Mouse (Mus musculus) forebrain, embryonic 11.5 days (tissue): ENCODE results near the gene Ppp4r3b. TPM values are rescaled to one million over a fixed set of nuclear protein-coding genes. Genes with fewer than 3 reads are reported as not detected.

Experiments
- ATAC-seq: fragments of 200-750 bp; cut with Nextera tagmentation; replicated peaks from 2 replicates; pipeline ENCODE4 v1.8.0; 2017; ENCODE audit warnings: moderate TSS enrichment; ENCODE audit not compliant: low FRiP score
- DNase-seq: peaks from one replicate; pipeline ENCODE4 v3.0.0-alpha.2; 2017; ENCODE audit warnings: low spot score
- H3K27ac ChIP-seq: fragments of 300-500 bp; sonication (generic); 2 replicates; pipeline ENCODE4 v1.5.1; 2014; ENCODE audit warnings: low read depth, low read length
- H3K27me3 ChIP-seq: fragments of 300-500 bp; sonication (generic); 2 replicates; pipeline ENCODE4 v1.6.1; 2014; ENCODE audit warnings: mild to moderate bottlenecking, low read length, mixed read lengths; ENCODE audit not compliant: control insufficient read depth, insufficient read depth
- H3K36me3 ChIP-seq: fragments of 300-500 bp; sonication (generic); 2 replicates; pipeline ENCODE4 v1.6.1; 2014; ENCODE audit warnings: mild to moderate bottlenecking, low read length, moderate library complexity, mixed read lengths; ENCODE audit not compliant: control insufficient read depth, insufficient read depth
- H3K4me1 ChIP-seq: fragments of 300-500 bp; sonication (generic); replicated peaks from 2 replicates; pipeline ENCODE4 v1.6.1; 2014; ENCODE audit warnings: low read length, mixed read lengths; ENCODE audit not compliant: control insufficient read depth, insufficient read depth
- H3K4me2 ChIP-seq: fragments of 300-500 bp; sonication (generic); 2 replicates; pipeline ENCODE4 v1.6.1; 2014; ENCODE audit warnings: low read depth, mild to moderate bottlenecking, low read length, moderate library complexity, mixed read lengths; ENCODE audit not compliant: severe bottlenecking
- H3K4me3 ChIP-seq: fragments of 300-500 bp; sonication (generic); 2 replicates; pipeline ENCODE4 v1.5.1; 2014; ENCODE audit warnings: low read depth, low read length
- H3K9ac ChIP-seq: fragments of 300-500 bp; sonication (generic); 2 replicates; pipeline ENCODE4 v1.6.1; 2014; ENCODE audit warnings: low read length
- H3K9me3 ChIP-seq: fragments of 300-500 bp; sonication (generic); 2 replicates; pipeline ENCODE4 v1.6.1; 2016; ENCODE audit warnings: low read length, mixed read lengths; ENCODE audit not compliant: control insufficient read depth
- WGBS: fragments of 180-500 bp; shearing (Covaris S2); extraction: QIAGEN DNeasy Blood & Tissue Kit; methylation state at CpG from one replicate; pipeline ENCODE4 v1.1.7; 2014; 5-methylcytosine and 5-hydroxymethylcytosine counted together
- polyA plus RNA-seq: library from polyadenylated mRNA; unstranded; fragments of >200 nt; fragmentation: Nextera tagmentation; extraction: Ambion mirVana; gene quantifications from 2 replicates; pipeline ENCODE4 v1.2.1, GENCODE M21; 2014

The Ppp4r3b gene
- polyA plus RNA-seq, result 97.9 and 101 TPM in 2 replicates

- no peaks in the 10 kb centered on the region for H3K36me3 ChIP-seq
- peak within 1 kb of the TSS; percentile 99 for H3K9ac ChIP-seq
- peak; percentile 98 for ATAC-seq
- H3K4me2 ChIP-seq, result peak within 1 kb of the TSS; percentile 81
- DNase-seq, result peak; percentile 98
- peak within 1 kb of the TSS; percentile 97 for H3K4me3 ChIP-seq
- H3K27me3 ChIP-seq, result no peaks in the 10 kb centered on the region
- peaks cover 2% of the 10 kb centered on the region; the same call in 1 of the 2 replicates for H3K4me1 ChIP-seq
- WGBS, result 0% methylated on average over 50 of the region's 50 CpGs
- H3K27ac ChIP-seq, result peak within 1 kb of the TSS; percentile 94
- H3K9me3 ChIP-seq, result no peaks in the 10 kb centered on the region
Observed at GRCm38 (mm10) chr11:29172563-29173124, at the start of gene Ppp4r3b. Gene Ppp4r3b (plus strand): TSS chr11:29172890.

GRCm38 (mm10) chr11:29129862-29130384 is 42.8 kb upstream of the Ppp4r3b start:
- Histone ChIP-seq H3K9me3 (no peaks in the 10 kb centered on the region), H3K27ac (no peak overlapping the region), H3K4me1 (no peaks in the 10 kb centered on the region), H3K27me3 (no peaks in the 10 kb centered on the region), H3K36me3 (peaks cover 3% of the 10 kb centered on the region; the same call in 1 of the 2 replicates), H3K4me3 (peak overlapping the region; percentile 82), H3K4me2 (peak overlapping the region; percentile 67; the same call in 1 of the 2 replicates), H3K9ac (peak overlapping the region; percentile 87)
- WGBS, result 67% methylated on average over 11 of the region's 11 CpGs
- ATAC-seq, result peak; percentile 62
- DNase-seq, result no peak

GRCm38 (mm10) chr11:29130385-29131355 is 42.0 kb upstream of the Ppp4r3b start, which contains the start of gene Pnpt1:
Gene Pnpt1 (plus strand): TSS chr11:29130744.
- Histone ChIP-seq H3K4me3 (peak within 1 kb of the TSS; percentile 82), H3K27ac (0 out of 2 replicates have a peak within 1 kb of the TSS, but pooled peaks have one; percentile 25), H3K27me3 (no peaks in the 10 kb centered on the region), H3K36me3 (peaks cover 3% of the 10 kb centered on the region; the same call in 1 of the 2 replicates), H3K4me2 (peak within 1 kb of the TSS; percentile 67), H3K4me1 (no peaks in the 10 kb centered on the region), H3K9ac (peak within 1 kb of the TSS; percentile 87), H3K9me3 (no peaks in the 10 kb centered on the region)
- DNase-seq (peak; percentile 94), ATAC-seq (peak; percentile 100)
- 6% methylated on average over 50 of the region's 50 CpGs for WGBS

GRCm38 (mm10) chr11:29140671-29141070 is 32.0 kb upstream of the Ppp4r3b start:
- Histone ChIP-seq H3K4me3 (no peak overlapping the region), H3K27ac (no peak overlapping the region), H3K4me1 (no peaks in the 10 kb centered on the region), H3K9ac (no peak overlapping the region), H3K36me3 (peaks cover 2% of the 10 kb centered on the region; the same call in 1 of the 2 replicates), H3K27me3 (no peaks in the 10 kb centered on the region), H3K9me3 (no peaks in the 10 kb centered on the region), H3K4me2 (no peak overlapping the region)
- no peak for ATAC-seq
- no peak for DNase-seq
- WGBS, result 79% methylated on average over 1 of the region's 1 CpGs

- Histone ChIP-seq H3K9me3 (no peaks in the 10 kb centered on the region), H3K9ac (no peak overlapping the region), H3K36me3 (no peaks in the 10 kb centered on the region; the same call in 1 of the 2 replicates), H3K4me3 (no peak overlapping the region), H3K27ac (no peak overlapping the region), H3K4me1 (no peaks in the 10 kb centered on the region), H3K27me3 (no peaks in the 10 kb centered on the region), H3K4me2 (no peak overlapping the region)
- DNase-seq (no peak), ATAC-seq (no peak)
- WGBS, result 92% methylated on average over 2 of the region's 2 CpGs
Observed at GRCm38 (mm10) chr11:29148901-29149300, 23.8 kb upstream of the Ppp4r3b start.

DNA sequence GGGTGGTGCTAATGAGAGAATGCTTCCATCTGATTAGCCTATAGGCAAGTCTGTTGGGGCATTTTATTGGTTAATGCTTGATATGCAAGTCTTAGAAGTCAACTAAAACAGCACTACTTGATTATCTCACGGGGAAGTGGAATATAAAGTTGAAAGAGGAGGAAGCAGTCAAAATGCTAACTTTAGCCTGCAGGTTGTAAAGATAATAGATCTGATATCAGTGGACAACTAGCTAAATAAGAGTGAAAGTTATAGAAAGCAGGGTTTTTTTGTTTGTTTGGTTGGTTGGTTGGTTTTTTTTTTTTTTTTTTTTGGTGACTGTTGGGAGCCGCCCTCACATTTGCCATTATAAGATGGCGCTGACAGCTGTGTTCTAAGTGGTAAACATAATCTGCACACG is 9.1 kb upstream of the Ppp4r3b start:
- H3K9ac ChIP-seq, result no peak overlapping the region
- H3K27ac ChIP-seq, result no peak overlapping the region
- no peaks in the 10 kb centered on the region for H3K9me3 ChIP-seq
- H3K4me2 ChIP-seq, result no peak overlapping the region
- H3K36me3 ChIP-seq, result no peaks in the 10 kb centered on the region; the same call in 1 of the 2 replicates
- ATAC-seq (no peak), DNase-seq (no peak)
- no peaks in the 10 kb centered on the region for H3K27me3 ChIP-seq
- 93% methylated on average over 4 of the region's 4 CpGs for WGBS
- H3K4me3 ChIP-seq, result no peak overlapping the region
- no peaks in the 10 kb centered on the region for H3K4me1 ChIP-seq

- Histone ChIP-seq H3K36me3 (no peaks in the 10 kb centered on the region), H3K4me2 (peak overlapping the region; percentile 81), H3K4me1 (peaks cover 2% of the 10 kb centered on the region; the same call in 1 of the 2 replicates), H3K4me3 (peak overlapping the region; percentile 97), H3K27me3 (no peaks in the 10 kb centered on the region), H3K9me3 (no peaks in the 10 kb centered on the region), H3K27ac (0 out of 2 replicates have a peak overlapping the region, but pooled peaks have one; percentile 10), H3K9ac (peak overlapping the region; percentile 99)
- peak; percentile 65 for DNase-seq
- WGBS, result under 1% methylated on average over 34 of the region's 34 CpGs
- ATAC-seq, result peak; percentile 23
Observed at GRCm38 (mm10) chr11:29171959-29172391, 715 bp upstream of the Ppp4r3b start.

DNA sequence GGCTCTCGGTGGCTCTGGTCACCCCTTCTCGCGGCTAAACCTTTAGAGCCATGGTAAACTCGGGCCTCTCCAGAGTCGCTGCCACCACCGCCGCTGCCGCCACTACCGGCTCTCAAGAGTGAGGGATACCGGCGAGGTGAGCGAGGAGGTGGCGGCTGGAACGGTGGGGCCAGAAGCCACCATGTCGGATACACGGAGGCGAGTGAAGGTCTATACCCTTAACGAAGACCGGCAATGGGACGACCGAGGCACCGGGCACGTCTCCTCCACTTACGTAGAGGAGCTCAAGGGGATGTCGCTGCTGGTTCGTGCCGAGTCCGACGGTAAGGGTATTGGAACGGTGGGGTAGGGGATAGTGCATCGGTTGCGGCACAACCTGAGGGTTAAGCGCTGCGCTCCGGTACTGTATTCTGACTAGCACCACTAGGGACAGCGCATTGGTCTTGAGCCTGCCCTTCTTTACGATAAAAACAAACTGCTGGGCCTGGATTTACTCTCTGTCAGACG is 488 bp downstream of the Ppp4r3b start:
- H3K27ac ChIP-seq, result peak overlapping the region; percentile 94
- ATAC-seq, result peak; percentile 77
- no peaks in the 10 kb centered on the region for H3K36me3 ChIP-seq
- peak overlapping the region; percentile 97 for H3K4me3 ChIP-seq
- no peaks in the 10 kb centered on the region for H3K27me3 ChIP-seq
- H3K9me3 ChIP-seq, result no peaks in the 10 kb centered on the region
- WGBS, result under 1% methylated on average over 38 of the region's 38 CpGs
- H3K4me1 ChIP-seq, result peaks cover 2% of the 10 kb centered on the region; the same call in 1 of the 2 replicates
- peak overlapping the region; percentile 99 for H3K9ac ChIP-seq
- H3K4me2 ChIP-seq, result peak overlapping the region; percentile 66
- peak; percentile 79 for DNase-seq
